Mouse (Mus musculus) hindbrain, embryonic 10.5 days (tissue): Measurements from ENCODE around the gene Slc2a5. TPM values are rescaled to one million over a fixed set of nuclear protein-coding genes. Genes with fewer than 3 reads are reported as not detected.

Source experiments
- DNase-seq: peaks from one replicate; pipeline ENCODE4 v3.0.0-alpha.2; 2017; ENCODE audit warnings: low spot score
- H3K27ac ChIP-seq: fragments of 300-500 bp; sonication (generic); 2 replicates; pipeline ENCODE4 v1.5.1; 2016; ENCODE audit warnings: mild to moderate bottlenecking, moderate library complexity
- H3K27me3 ChIP-seq: fragments of 300-500 bp; sonication (generic); 2 replicates; pipeline ENCODE4 v1.6.1; 2016; ENCODE audit warnings: mild to moderate bottlenecking; ENCODE audit not compliant: poor library complexity, insufficient read depth, severe bottlenecking
- H3K36me3 ChIP-seq: fragments of 300-500 bp; sonication (generic); 2 replicates; pipeline ENCODE4 v1.6.1; 2016; ENCODE audit warnings: mild to moderate bottlenecking, moderate library complexity
- H3K4me1 ChIP-seq: fragments of 300-500 bp; sonication (generic); replicated peaks from 2 replicates; pipeline ENCODE4 v1.6.1; 2016; ENCODE audit warnings: mild to moderate bottlenecking
- H3K4me3 ChIP-seq: fragments of 300-500 bp; sonication (generic); 2 replicates; pipeline ENCODE4 v1.5.1; 2016; ENCODE audit warnings: mild to moderate bottlenecking, moderate library complexity
- H3K9me3 ChIP-seq: fragments of 300-500 bp; sonication (generic); 2 replicates; pipeline ENCODE4 v1.6.1; 2016; ENCODE audit warnings: mild to moderate bottlenecking, moderate library complexity
- WGBS: fragments of 180-500 bp; shearing (Covaris S2); methylation state at CpG from one replicate; pipeline ENCODE4 v1.1.7; 2016; 5-methylcytosine and 5-hydroxymethylcytosine counted together
- polyA plus RNA-seq: library from polyadenylated mRNA; unstranded; fragments of >200 nt; fragmentation: Nextera tagmentation; extraction: Ambion mirVana; gene quantifications from 2 replicates; pipeline ENCODE4 v1.2.1, GENCODE M21; 2016

Gene Slc2a5
- polyA plus RNA-seq, 1 experiment from 2014 or later = 1.1 TPM

- no peak for DNase-seq
- Histone ChIP-seq H3K9me3 (no peaks in the 10 kb centered on the region), H3K27ac (no peak overlapping the region), H3K36me3 (no peaks in the 10 kb centered on the region), H3K27me3 (no peaks in the 10 kb centered on the region), H3K4me1 (peaks cover 9% of the 10 kb centered on the region; the same call in 1 of the 2 replicates), H3K4me3 (no peak overlapping the region)
- 73% methylated on average over 14 of the region's 14 CpGs for WGBS
These were observed 38.3 kb downstream of the Slc2a5 start for GRCm38 (mm10) chr4:150157348-150157882.

- Histone ChIP-seq H3K27me3 (no peaks in the 10 kb centered on the region), H3K4me1 (peaks cover 9% of the 10 kb centered on the region; the same call in 1 of the 2 replicates), H3K9me3 (peaks cover 9% of the 10 kb centered on the region; the same call in 1 of the 2 replicates), H3K27ac (no peak overlapping the region), H3K36me3 (no peaks in the 10 kb centered on the region), H3K4me3 (no peak overlapping the region)
- WGBS = 81% methylated on average over 2 of the region's 2 CpGs
- DNase-seq = no peak
These were observed 40.4 kb downstream of the Slc2a5 start for GRCm38 (mm10) chr4:150159458-150159857.

- no peak overlapping the region for H3K4me3 ChIP-seq
- H3K36me3 ChIP-seq = no peaks in the 10 kb centered on the region
- 70% methylated on average over 13 of the region's 13 CpGs for WGBS
- no peaks in the 10 kb centered on the region for H3K27me3 ChIP-seq
- H3K9me3 ChIP-seq = peaks cover 9% of the 10 kb centered on the region; the same call in 1 of the 2 replicates
- no peak for DNase-seq
- H3K27ac ChIP-seq = no peak overlapping the region
- H3K4me1 ChIP-seq = peaks cover 16% of the 10 kb centered on the region
These were observed 43.6 kb downstream of the Slc2a5 start for GRCm38 (mm10) chr4:150162561-150163169.

GRCm38 (mm10) chr4:150164875-150165274 lies 45.8 kb downstream of the Slc2a5 start:
- Histone ChIP-seq H3K9me3 (peaks cover 9% of the 10 kb centered on the region; the same call in 1 of the 2 replicates), H3K27me3 (no peaks in the 10 kb centered on the region), H3K4me1 (peaks cover 7% of the 10 kb centered on the region), H3K27ac (no peak overlapping the region), H3K36me3 (no peaks in the 10 kb centered on the region), H3K4me3 (no peak overlapping the region)
- no peak for DNase-seq
- whole genome bisulfite sequencing = 39% methylated on average over 13 of the region's 13 CpGs

- Histone ChIP-seq H3K27ac (no peak overlapping the region), H3K4me1 (peaks cover 15% of the 10 kb centered on the region), H3K4me3 (no peak overlapping the region), H3K27me3 (no peaks in the 10 kb centered on the region), H3K9me3 (peaks cover 5% of the 10 kb centered on the region; the same call in 1 of the 2 replicates), H3K36me3 (no peaks in the 10 kb centered on the region)
- DNase-seq = no peak
- 80% methylated on average over 10 of the region's 10 CpGs for WGBS
These were observed 49.3 kb downstream of the Slc2a5 start for GRCm38 (mm10) chr4:150168406-150168805.

- no peak overlapping the region for H3K27ac ChIP-seq
- DNase-seq = no peak
- WGBS = 78% methylated on average over 8 of the region's 8 CpGs
- H3K9me3 ChIP-seq = no peaks in the 10 kb centered on the region
- no peaks in the 10 kb centered on the region for H3K36me3 ChIP-seq
- H3K4me1 ChIP-seq = peaks cover 14% of the 10 kb centered on the region
- no peaks in the 10 kb centered on the region for H3K27me3 ChIP-seq
- H3K4me3 ChIP-seq = no peak overlapping the region
These were observed 53.0 kb downstream of the Slc2a5 start for GRCm38 (mm10) chr4:150172107-150172506.

- H3K4me1 ChIP-seq = peaks cover 14% of the 10 kb centered on the region
- H3K36me3 ChIP-seq = no peaks in the 10 kb centered on the region
- H3K9me3 ChIP-seq = no peaks in the 10 kb centered on the region
- WGBS = 58% methylated on average over 10 of the region's 10 CpGs
- H3K27me3 ChIP-seq = no peaks in the 10 kb centered on the region
- no peak overlapping the region for H3K4me3 ChIP-seq
- peak; percentile 42 for DNase-seq
- H3K27ac ChIP-seq = no peak overlapping the region
These were observed 54.2 kb downstream of the Slc2a5 start for GRCm38 (mm10) chr4:150173281-150173680.

- WGBS = 90% methylated on average over 14 of the region's 14 CpGs
- Histone ChIP-seq H3K36me3 (no peaks in the 10 kb centered on the region), H3K4me3 (no peak overlapping the region), H3K27ac (no peak overlapping the region), H3K4me1 (peaks cover 14% of the 10 kb centered on the region), H3K27me3 (no peaks in the 10 kb centered on the region), H3K9me3 (no peaks in the 10 kb centered on the region)
- no peak for DNase-seq
These were observed 54.9 kb downstream of the Slc2a5 start for GRCm38 (mm10) chr4:150174027-150174426.

- 7% methylated on average over 7 of the region's 7 CpGs for WGBS
- no peak overlapping the region for H3K4me3 ChIP-seq
- H3K27me3 ChIP-seq = no peaks in the 10 kb centered on the region
- peaks cover 14% of the 10 kb centered on the region for H3K4me1 ChIP-seq
- peak; percentile 64 for DNase-seq
- 0 out of 2 replicates have a peak, but pooled peaks cover 3% of the 10 kb centered on the region for H3K9me3 ChIP-seq
- H3K36me3 ChIP-seq = no peaks in the 10 kb centered on the region
- no peak overlapping the region for H3K27ac ChIP-seq
These were observed 57.5 kb downstream of the Slc2a5 start for GRCm38 (mm10) chr4:150176535-150176934.

- peaks cover 8% of the 10 kb centered on the region for H3K4me1 ChIP-seq
- no peaks in the 10 kb centered on the region for H3K27me3 ChIP-seq
- WGBS = 73% methylated on average over 8 of the region's 8 CpGs
- no peaks in the 10 kb centered on the region for H3K36me3 ChIP-seq
- 0 out of 2 replicates have a peak, but pooled peaks cover 6% of the 10 kb centered on the region for H3K9me3 ChIP-seq
- no peak for DNase-seq
- no peak overlapping the region for H3K27ac ChIP-seq
- H3K4me3 ChIP-seq = no peak overlapping the region
These were observed 58.0 kb downstream of the Slc2a5 start for GRCm38 (mm10) chr4:150177122-150177521.

- WGBS = 60% methylated on average over 4 of the region's 4 CpGs
- H3K27ac ChIP-seq = no peak overlapping the region
- peak; percentile 26 for DNase-seq
- H3K36me3 ChIP-seq = no peaks in the 10 kb centered on the region
- no peaks in the 10 kb centered on the region for H3K27me3 ChIP-seq
- no peak overlapping the region for H3K4me3 ChIP-seq
- H3K9me3 ChIP-seq = 0 out of 2 replicates have a peak, but pooled peaks cover 6% of the 10 kb centered on the region
- peaks cover 6% of the 10 kb centered on the region for H3K4me1 ChIP-seq
These were observed 59.0 kb downstream of the Slc2a5 start for GRCm38 (mm10) chr4:150178131-150178530.

- no peak overlapping the region for H3K27ac ChIP-seq
- H3K4me1 ChIP-seq = peaks cover 6% of the 10 kb centered on the region
- 0 out of 2 replicates have a peak, but pooled peaks cover 6% of the 10 kb centered on the region for H3K9me3 ChIP-seq
- H3K4me3 ChIP-seq = no peak overlapping the region
- H3K27me3 ChIP-seq = no peaks in the 10 kb centered on the region
- no peaks in the 10 kb centered on the region for H3K36me3 ChIP-seq
- 90% methylated on average over 7 of the region's 7 CpGs for WGBS
- no peak for DNase-seq
These were observed 62.2 kb downstream of the Slc2a5 start for GRCm38 (mm10) chr4:150181304-150181703.

- WGBS = 50% methylated on average over 11 of the region's 11 CpGs
- no peaks in the 10 kb centered on the region for H3K9me3 ChIP-seq
- H3K4me3 ChIP-seq = no peak overlapping the region
- DNase-seq = no peak
- no peaks in the 10 kb centered on the region for H3K36me3 ChIP-seq
- no peak overlapping the region for H3K27ac ChIP-seq
- H3K27me3 ChIP-seq = no peaks in the 10 kb centered on the region
- H3K4me1 ChIP-seq = peaks cover 10% of the 10 kb centered on the region; the same call in 1 of the 2 replicates
These were observed 69.2 kb downstream of the Slc2a5 start for GRCm38 (mm10) chr4:150188236-150188635.
